Mouse (Mus musculus) ES-E14 (cell line): ENCODE data around the gene Pih1d2.

Source experiments
- CHD2 ChIP-seq: IDR thresholded peaks from 2 replicates; pipeline ENCODE4 v1.6.1; 2014; ENCODE audit warnings: mild to moderate bottlenecking, low read depth, low read length, inconsistent platforms
- HCFC1 ChIP-seq: IDR thresholded peaks from 2 replicates; pipeline ENCODE4 v1.6.1; 2012; ENCODE audit warnings: low read length, inconsistent platforms, borderline replicate concordance; ENCODE audit not compliant: insufficient read depth
- MAFK ChIP-seq: IDR thresholded peaks from 2 replicates; pipeline ENCODE4 v1.6.1; 2014; ENCODE audit warnings: mild to moderate bottlenecking, low read depth, low read length, inconsistent platforms; ENCODE audit not compliant: insufficient read depth

DNA sequence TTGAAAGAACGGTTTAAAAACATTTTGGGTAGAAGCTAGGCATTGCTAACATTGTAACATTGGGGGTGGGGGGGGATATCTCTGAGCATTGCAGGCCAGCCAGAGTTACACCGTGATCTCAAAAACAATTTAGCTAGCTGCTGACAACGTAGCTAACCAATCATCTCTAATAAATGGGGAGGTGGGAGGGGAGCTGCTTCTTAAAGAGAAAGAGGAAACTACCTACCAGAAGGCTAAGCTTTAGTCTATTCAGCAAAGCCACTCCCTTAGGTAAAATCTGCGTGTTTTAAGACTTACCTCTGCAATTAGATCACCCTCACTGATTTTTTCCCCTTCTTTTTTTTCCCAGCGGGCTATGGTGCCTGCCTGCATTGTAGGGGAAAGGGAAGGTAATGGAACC, 41.3 kb downstream of the Pih1d2 start:
- TF ChIP-seq HCFC1 (no peak), CHD2 (no peak), MAFK (no peak)
